Mouse (Mus musculus) MEL-GATA-1-ER (cell line): ENCODE measurements around the gene Zfp467.

Experiments used
- DNase-seq: peaks from one replicate; pipeline ENCODE4 v3.0.0-alpha.2; 2012; ENCODE audit warnings: low read depth; ENCODE audit errors: extremely low read depth

Zfp467 gene

GRCm38 (mm10) chr6:48445181-48446101, at the start of gene Zfp467:
Zfp467 (minus strand) TSS chr6:48445825.
- DNase-seq, result no peak

GRCm38 (mm10) chr6:48493136-48493730, 47.6 kb upstream of the Zfp467 start:
- DNase-seq, result no peak

- DNase-seq, result no peak
These were observed 45.7 kb upstream of the Zfp467 start for GRCm38 (mm10) chr6:48491361-48491760.

- DNase-seq, result no peak
These were observed 44.1 kb upstream of the Zfp467 start for GRCm38 (mm10) chr6:48489741-48490140.

- DNase-seq, result no peak
These were observed 42.4 kb upstream of the Zfp467 start for GRCm38 (mm10) chr6:48487747-48488725.

- no peak for DNase-seq
These were observed 36.9 kb upstream of the Zfp467 start for GRCm38 (mm10) chr6:48482501-48482900.

- no peak for DNase-seq
These were observed 32.8 kb upstream of the Zfp467 start for GRCm38 (mm10) chr6:48478446-48478845.

GRCm38 (mm10) chr6:48470739-48471138, 25.1 kb upstream of the Zfp467 start:
- no peak for DNase-seq

GRCm38 (mm10) chr6:48467490-48467889, 21.9 kb upstream of the Zfp467 start:
- no peak for DNase-seq

- no peak for DNase-seq
These were observed 21.1 kb upstream of the Zfp467 start for GRCm38 (mm10) chr6:48466715-48467114.

GRCm38 (mm10) chr6:48464966-48465679, 19.5 kb upstream of the Zfp467 start:
- DNase-seq, result no peak

GRCm38 (mm10) chr6:48452771-48453170, 7.1 kb upstream of the Zfp467 start:
- DNase-seq, result no peak

- DNase-seq, result no peak
These were observed 6.5 kb upstream of the Zfp467 start for GRCm38 (mm10) chr6:48452151-48452550.

GRCm38 (mm10) chr6:48448527-48448926, 2.9 kb upstream of the Zfp467 start:
- no peak for DNase-seq

- DNase-seq, result no peak
These were observed 2.3 kb upstream of the Zfp467 start, which contains the start of gene Sspo for GRCm38 (mm10) chr6:48447929-48448328. Sspo (plus strand) TSS chr6:48448229.

- no peak for DNase-seq
These were observed 1.3 kb upstream of the Zfp467 start for GRCm38 (mm10) chr6:48446896-48447295.

GRCm38 (mm10) chr6:48446256-48446655, 631 bp upstream of the Zfp467 start:
- no peak for DNase-seq

- peak; percentile 32 for DNase-seq
These were observed 1.1 kb downstream of the Zfp467 start for GRCm38 (mm10) chr6:48444310-48445180.

GRCm38 (mm10) chr6:48443592-48444309, 1.9 kb downstream of the Zfp467 start:
- DNase-seq, result peak; percentile 49
